Mouse (Mus musculus): ENCODE data around the gene Tmem54. TPM values are rescaled to one million over a fixed set of nuclear protein-coding genes. Genes with fewer than 3 reads are reported as not detected.

The Tmem54 gene
- total and polyA plus RNA-seq, 3 experiments: not detected

- Histone ChIP-seq H3K36me3 (replicated peaks) (no peaks in the 10 kb centered on the region), H3K4me1 (ENCODE audit: insufficient read depth, low read depth, low read length) (peaks cover 7% of the 10 kb centered on the region; the same call in 1 of the 2 replicates), H3K27me3 (ENCODE audit: insufficient read depth, low read length) (peaks cover 56% of the 10 kb centered on the region), H3K4me3 (ENCODE audit: low read depth, low read length) (no peak overlapping the region), H3K9me3 (replicated peaks) (no peaks in the 10 kb centered on the region)
- DNase-seq (ENCODE audit: low spot score) (no peak), ATAC-seq (ENCODE audit: extremely low read depth, insufficient number of reproducible peaks, low FRiP score, poor library complexity, severe bottlenecking) (no peak)
- TF ChIP-seq TAL1 (conservative IDR thresholded peaks at IDR 0.05; ENCODE audit: low read depth, low read length) (no peak), CTCF (IDR thresholded peaks at IDR 0.05; ENCODE audit: low read depth, low read length) (no peak), GATA2 (IDR thresholded peaks at IDR 0.05; ENCODE audit: borderline replicate concordance, low read depth, low read length) (no peak), GATA1 (IDR thresholded peaks at IDR 0.05; ENCODE audit: borderline replicate concordance, low read length) (no peak), POLR2AphosphoS5 (IDR thresholded peaks at IDR 0.05; ENCODE audit: insufficient replicate concordance, low read depth, low read length) (no peak)
Measured at GRCm38 (mm10) chr4:129122107-129122506, 16.8 kb downstream of the Tmem54 start.

GRCm38 (mm10) chr4:129122719-129123118 is 17.4 kb downstream of the Tmem54 start:
- Histone ChIP-seq H3K4me1 (ENCODE audit: insufficient read depth, low read depth, low read length) (peaks cover 7% of the 10 kb centered on the region; the same call in 1 of the 2 replicates), H3K36me3 (replicated peaks) (no peaks in the 10 kb centered on the region), H3K9me3 (replicated peaks) (no peaks in the 10 kb centered on the region), H3K27me3 (ENCODE audit: insufficient read depth, low read length) (peaks cover 56% of the 10 kb centered on the region), H3K4me3 (ENCODE audit: low read depth, low read length) (no peak overlapping the region)
- ATAC-seq (ENCODE audit: extremely low read depth, insufficient number of reproducible peaks, low FRiP score, poor library complexity, severe bottlenecking): no peak
- DNase-seq (ENCODE audit: low spot score): no peak
- TF ChIP-seq TAL1 (conservative IDR thresholded peaks at IDR 0.05; ENCODE audit: low read depth, low read length) (no peak), GATA1 (IDR thresholded peaks at IDR 0.05; ENCODE audit: borderline replicate concordance, low read length) (no peak), CTCF (IDR thresholded peaks at IDR 0.05; ENCODE audit: low read depth, low read length) (no peak), POLR2AphosphoS5 (IDR thresholded peaks at IDR 0.05; ENCODE audit: insufficient replicate concordance, low read depth, low read length) (no peak), GATA2 (IDR thresholded peaks at IDR 0.05; ENCODE audit: borderline replicate concordance, low read depth, low read length) (no peak)

- Histone ChIP-seq H3K9me3 (replicated peaks) (no peaks in the 10 kb centered on the region), H3K4me1 (ENCODE audit: insufficient read depth, low read depth, low read length) (peaks cover 18% of the 10 kb centered on the region), H3K4me3 (ENCODE audit: low read depth, low read length) (no peak overlapping the region), H3K27me3 (ENCODE audit: insufficient read depth, low read length) (peaks cover 58% of the 10 kb centered on the region), H3K36me3 (replicated peaks) (no peaks in the 10 kb centered on the region)
- DNase-seq (ENCODE audit: low spot score): no peak
- ATAC-seq (ENCODE audit: extremely low read depth, insufficient number of reproducible peaks, low FRiP score, poor library complexity, severe bottlenecking): no peak
- no peak for TF ChIP-seq GATA1 (IDR thresholded peaks at IDR 0.05; ENCODE audit: borderline replicate concordance, low read length)
- TF ChIP-seq TAL1 (conservative IDR thresholded peaks at IDR 0.05; ENCODE audit: low read depth, low read length): no peak
- no peak for TF ChIP-seq GATA2 (IDR thresholded peaks at IDR 0.05; ENCODE audit: borderline replicate concordance, low read depth, low read length)
- no peak for TF ChIP-seq CTCF (IDR thresholded peaks at IDR 0.05; ENCODE audit: low read depth, low read length)
- TF ChIP-seq POLR2AphosphoS5 (IDR thresholded peaks at IDR 0.05; ENCODE audit: insufficient replicate concordance, low read depth, low read length): no peak
Measured at GRCm38 (mm10) chr4:129124652-129125146, 19.4 kb downstream of the Tmem54 start.

GRCm38 (mm10) chr4:129125736-129126451 is 20.5 kb downstream of the Tmem54 start:
- no peak for DNase-seq (ENCODE audit: low spot score)
- Histone ChIP-seq H3K36me3 (replicated peaks) (no peaks in the 10 kb centered on the region), H3K4me1 (ENCODE audit: insufficient read depth, low read depth, low read length) (peaks cover 30% of the 10 kb centered on the region), H3K9me3 (replicated peaks) (no peaks in the 10 kb centered on the region), H3K27me3 (ENCODE audit: insufficient read depth, low read length) (peaks cover 49% of the 10 kb centered on the region), H3K4me3 (ENCODE audit: low read depth, low read length) (no peak overlapping the region)
- no peak for ATAC-seq (ENCODE audit: extremely low read depth, insufficient number of reproducible peaks, low FRiP score, poor library complexity, severe bottlenecking)
- no peak for TF ChIP-seq GATA2 (IDR thresholded peaks at IDR 0.05; ENCODE audit: borderline replicate concordance, low read depth, low read length)
- TF ChIP-seq TAL1 (conservative IDR thresholded peaks at IDR 0.05; ENCODE audit: low read depth, low read length): no peak
- no peak for TF ChIP-seq GATA1 (IDR thresholded peaks at IDR 0.05; ENCODE audit: borderline replicate concordance, low read length)
- TF ChIP-seq POLR2AphosphoS5 (IDR thresholded peaks at IDR 0.05; ENCODE audit: insufficient replicate concordance, low read depth, low read length): no peak
- TF ChIP-seq CTCF (IDR thresholded peaks at IDR 0.05; ENCODE audit: low read depth, low read length): no peak

- Histone ChIP-seq H3K4me3 (ENCODE audit: low read depth, low read length) (no peak overlapping the region), H3K4me1 (ENCODE audit: insufficient read depth, low read depth, low read length) (peaks cover 34% of the 10 kb centered on the region), H3K27me3 (ENCODE audit: insufficient read depth, low read length) (peaks cover 55% of the 10 kb centered on the region), H3K9me3 (replicated peaks) (no peaks in the 10 kb centered on the region), H3K36me3 (replicated peaks) (no peaks in the 10 kb centered on the region)
- ATAC-seq (ENCODE audit: extremely low read depth, insufficient number of reproducible peaks, low FRiP score, poor library complexity, severe bottlenecking) (no peak), DNase-seq (ENCODE audit: low spot score) (no peak)
- no peak for TF ChIP-seq CTCF (IDR thresholded peaks at IDR 0.05; ENCODE audit: low read depth, low read length)
- no peak for TF ChIP-seq GATA1 (IDR thresholded peaks at IDR 0.05; ENCODE audit: borderline replicate concordance, low read length)
- no peak for TF ChIP-seq POLR2AphosphoS5 (IDR thresholded peaks at IDR 0.05; ENCODE audit: insufficient replicate concordance, low read depth, low read length)
- TF ChIP-seq TAL1 (conservative IDR thresholded peaks at IDR 0.05; ENCODE audit: low read depth, low read length): no peak
- no peak for TF ChIP-seq GATA2 (IDR thresholded peaks at IDR 0.05; ENCODE audit: borderline replicate concordance, low read depth, low read length)
Measured at GRCm38 (mm10) chr4:129128582-129129338, 23.4 kb downstream of the Tmem54 start.

- H3K4me1 ChIP-seq (ENCODE audit: insufficient read depth, low read depth, low read length): peaks cover 37% of the 10 kb centered on the region
Measured at GRCm38 (mm10) chr4:129129387-129129786, 24.0 kb downstream of the Tmem54 start.

More at GRCm38 (mm10) chr4:129129387-129129786, 24.0 kb downstream of the Tmem54 start:
- ATAC-seq (ENCODE audit: extremely low read depth, insufficient number of reproducible peaks, low FRiP score, poor library complexity, severe bottlenecking) (no peak), DNase-seq (ENCODE audit: low spot score) (no peak)
- no peak for TF ChIP-seq GATA1 (IDR thresholded peaks at IDR 0.05; ENCODE audit: borderline replicate concordance, low read length)
- no peak for TF ChIP-seq POLR2AphosphoS5 (IDR thresholded peaks at IDR 0.05; ENCODE audit: insufficient replicate concordance, low read depth, low read length)
- Histone ChIP-seq H3K36me3 (replicated peaks) (no peaks in the 10 kb centered on the region), H3K9me3 (replicated peaks) (no peaks in the 10 kb centered on the region), H3K27me3 (ENCODE audit: insufficient read depth, low read length) (peaks cover 57% of the 10 kb centered on the region), H3K4me3 (ENCODE audit: low read depth, low read length) (no peak overlapping the region)

Data from G1E (cell line).